Mouse (Mus musculus) ES-E14 (cell line): ENCODE results near the gene Ankrd23. TPM values are rescaled to one million over a fixed set of nuclear protein-coding genes. Genes with fewer than 3 reads are reported as not detected.

ENCODE experiments used
- DNase-seq: peaks from one replicate; pipeline ENCODE4 v3.0.0-alpha.2; 2013; ENCODE audit warnings: low read depth, low spot score
- H3K27ac ChIP-seq: 2 replicates; pipeline ENCODE4 v1.5.1; 2012; ENCODE audit warnings: low read depth, mild to moderate bottlenecking, low read length, moderate library complexity, mixed read lengths; ENCODE audit not compliant: poor library complexity, insufficient read depth, severe bottlenecking
- H3K36me3 ChIP-seq: 2 replicates; pipeline ENCODE4 v1.6.1; 2012; ENCODE audit warnings: mild to moderate bottlenecking, low read length, moderate library complexity, mixed read lengths; ENCODE audit not compliant: control insufficient read depth, poor library complexity, insufficient read depth, severe bottlenecking
- H3K4me1 ChIP-seq, 2 experiments: fragments of 150-350 bp in 1 of 2; sonication (generic) in 1 of 2; 2 replicates each; pipeline ENCODE4 v1.6.1; 2012; ENCODE audit warnings: low read length in 2 of 2, mild to moderate bottlenecking in 1 of 2, mixed read lengths in 1 of 2; ENCODE audit not compliant: control insufficient read depth in 2 of 2, insufficient read depth in 2 of 2, poor library complexity in 1 of 2
- H3K4me3 ChIP-seq, 2 experiments: fragments of 150-350 bp in 1 of 2; sonication (generic) in 1 of 2; 2 replicates each; pipeline ENCODE4 v1.5.1; 2012; ENCODE audit warnings: low read length in 2 of 2, low read depth in 1 of 2, mild to moderate bottlenecking in 1 of 2, mixed read lengths in 1 of 2; ENCODE audit not compliant: insufficient read depth in 1 of 2, poor library complexity in 1 of 2, severe bottlenecking in 1 of 2
- H3K9ac ChIP-seq: 2 replicates; pipeline ENCODE4 v1.6.1; 2012; ENCODE audit warnings: low read depth, mild to moderate bottlenecking, low read length, mixed read lengths; ENCODE audit not compliant: poor library complexity, insufficient read depth, severe bottlenecking
- H3K9me3 ChIP-seq: fragments of 150-350 bp; sonication (generic); 2 replicates; pipeline ENCODE4 v1.6.1; 2012; ENCODE audit warnings: low read depth, mild to moderate bottlenecking, low read length; ENCODE audit not compliant: control insufficient read depth, insufficient read depth
- CHD2 ChIP-seq: IDR thresholded peaks from 2 replicates; pipeline ENCODE4 v1.6.1; 2014; ENCODE audit warnings: mild to moderate bottlenecking, low read depth, low read length, inconsistent platforms
- HCFC1 ChIP-seq: IDR thresholded peaks from 2 replicates; pipeline ENCODE4 v1.6.1; 2012; ENCODE audit warnings: low read length, inconsistent platforms, borderline replicate concordance; ENCODE audit not compliant: insufficient read depth
- MAFK ChIP-seq: IDR thresholded peaks from 2 replicates; pipeline ENCODE4 v1.6.1; 2014; ENCODE audit warnings: mild to moderate bottlenecking, low read depth, low read length, inconsistent platforms; ENCODE audit not compliant: insufficient read depth
- ZC3H11A ChIP-seq: IDR thresholded peaks from 2 replicates; pipeline ENCODE4 v1.6.1; 2012; ENCODE audit warnings: low read depth, mild to moderate bottlenecking, inconsistent platforms, low read length, borderline replicate concordance
- ZNF384 ChIP-seq: IDR thresholded peaks from 2 replicates; pipeline ENCODE4 v1.6.1; 2012; ENCODE audit warnings: low read depth, low read length, inconsistent platforms
- in situ Hi-C, 2 experiments: fragments of 600-800 bp; cut with MboI; formaldehyde crosslinking; loops; one replicate each; pipeline ENCODE4 v1.15.1; 2025; ENCODE audit warnings: low sequenced_read_pairs in 2 of 2, inconsistent platforms in 1 of 2; ENCODE audit not compliant: unreplicated experiment in 2 of 2
- total RNA-seq: library from RNA; depleted of rRNA; stranded (reverse); fragments of 300-350 nt; gene quantifications from 2 replicates; pipeline ENCODE4 v1.2.3, GENCODE M21; 2012

The Ankrd23 gene
- total RNA-seq, 1 experiment: 5.0 TPM

- in situ Hi-C loops: no loop called here
- no peak overlapping the region for H3K4me3 ChIP-seq
- H3K36me3 ChIP-seq: no peaks in the 10 kb centered on the region
- H3K9ac ChIP-seq: no peak overlapping the region
- TF ChIP-seq CHD2 (no peak), ZC3H11A (no peak), HCFC1 (no peak), MAFK (no peak), ZNF384 (no peak)
- peaks cover 0 to 23% of the 10 kb centered on the region in 2 experiments; a peak in 2 of 4 replicates for H3K4me1 ChIP-seq
- no peak for DNase-seq
- no peak overlapping the region for H3K27ac ChIP-seq
- H3K9me3 ChIP-seq: no peaks in the 10 kb centered on the region
Observed at GRCm38 (mm10) chr1:36563197-36563596, 26.5 kb upstream of the Ankrd23 start.

GRCm38 (mm10) chr1:36562388-36562787 is 25.7 kb upstream of the Ankrd23 start:
- DNase-seq: no peak
- Histone ChIP-seq H3K27ac (no peak overlapping the region), H3K4me1 (peaks cover 0 to 18% of the 10 kb centered on the region in 2 experiments; a peak in 1 of 4 replicates), H3K4me3 (no peak overlapping the region), H3K36me3 (no peaks in the 10 kb centered on the region), H3K9me3 (no peaks in the 10 kb centered on the region), H3K9ac (no peak overlapping the region)
- TF ChIP-seq ZC3H11A (no peak), HCFC1 (no peak), ZNF384 (no peak), MAFK (no peak), CHD2 (no peak)
- in situ Hi-C loops: no loop called here

GRCm38 (mm10) chr1:36560903-36561302 is 24.2 kb upstream of the Ankrd23 start:
- H3K27ac ChIP-seq: no peak overlapping the region
- no peak overlapping the region for H3K9ac ChIP-seq
- TF ChIP-seq HCFC1: no peak
- no peak for TF ChIP-seq ZC3H11A
- no peak for TF ChIP-seq ZNF384
- TF ChIP-seq MAFK: no peak
- no peak for TF ChIP-seq CHD2
- no peak for DNase-seq
- no peak overlapping the region for H3K4me3 ChIP-seq
- peaks cover 0 to 9% of the 10 kb centered on the region in 2 experiments; a peak in 2 of 4 replicates for H3K4me1 ChIP-seq
- in situ Hi-C loops: no loop called here
- H3K9me3 ChIP-seq: no peaks in the 10 kb centered on the region
- H3K36me3 ChIP-seq: no peaks in the 10 kb centered on the region

GRCm38 (mm10) chr1:36559888-36560287 is 23.2 kb upstream of the Ankrd23 start:
- Histone ChIP-seq H3K36me3 (no peaks in the 10 kb centered on the region), H3K4me1 (peaks cover 2 to 16% of the 10 kb centered on the region in 2 experiments; a peak in 2 of 4 replicates), H3K27ac (no peak overlapping the region), H3K4me3 (no peak overlapping the region), H3K9me3 (no peaks in the 10 kb centered on the region), H3K9ac (no peak overlapping the region)
- TF ChIP-seq HCFC1 (no peak), ZC3H11A (no peak), MAFK (no peak), ZNF384 (no peak), CHD2 (no peak)
- in situ Hi-C loops: no loop called here
- DNase-seq: no peak

DNA sequence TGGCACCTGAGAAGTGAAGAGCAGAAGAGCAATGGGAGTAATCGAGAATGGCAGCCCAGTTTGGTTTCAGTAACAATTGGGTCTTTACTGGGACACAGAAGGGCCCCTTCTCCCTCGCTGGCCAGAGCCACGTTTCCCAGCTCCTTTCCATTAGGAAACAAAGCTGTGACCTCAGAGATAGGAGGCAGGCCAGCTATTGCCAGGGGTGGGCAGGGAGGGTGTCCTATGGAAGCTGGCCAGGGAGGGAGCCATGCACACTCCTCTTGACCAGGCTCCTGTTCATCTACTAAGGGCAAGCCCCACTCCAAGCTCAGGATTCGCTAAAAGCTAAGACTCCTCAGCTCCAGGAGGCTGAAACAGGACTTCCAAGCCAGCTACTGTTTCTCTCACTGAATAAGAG is 22.6 kb upstream of the Ankrd23 start:
- Histone ChIP-seq H3K36me3 (no peaks in the 10 kb centered on the region), H3K9me3 (no peaks in the 10 kb centered on the region), H3K4me3 (peak overlapping the region in 1 of 2 experiments; percentile 97; a peak in 1 of 4 replicates), H3K9ac (no peak overlapping the region), H3K4me1 (peaks cover 3 to 16% of the 10 kb centered on the region in 2 experiments; a peak in 2 of 4 replicates), H3K27ac (no peak overlapping the region)
- in situ Hi-C loops: no loop called here
- TF ChIP-seq ZC3H11A (no peak), CHD2 (no peak), HCFC1 (no peak), MAFK (no peak), ZNF384 (no peak)
- no peak for DNase-seq
